Mouse (Mus musculus): ENCODE data around the gene Prss48.

DNA sequence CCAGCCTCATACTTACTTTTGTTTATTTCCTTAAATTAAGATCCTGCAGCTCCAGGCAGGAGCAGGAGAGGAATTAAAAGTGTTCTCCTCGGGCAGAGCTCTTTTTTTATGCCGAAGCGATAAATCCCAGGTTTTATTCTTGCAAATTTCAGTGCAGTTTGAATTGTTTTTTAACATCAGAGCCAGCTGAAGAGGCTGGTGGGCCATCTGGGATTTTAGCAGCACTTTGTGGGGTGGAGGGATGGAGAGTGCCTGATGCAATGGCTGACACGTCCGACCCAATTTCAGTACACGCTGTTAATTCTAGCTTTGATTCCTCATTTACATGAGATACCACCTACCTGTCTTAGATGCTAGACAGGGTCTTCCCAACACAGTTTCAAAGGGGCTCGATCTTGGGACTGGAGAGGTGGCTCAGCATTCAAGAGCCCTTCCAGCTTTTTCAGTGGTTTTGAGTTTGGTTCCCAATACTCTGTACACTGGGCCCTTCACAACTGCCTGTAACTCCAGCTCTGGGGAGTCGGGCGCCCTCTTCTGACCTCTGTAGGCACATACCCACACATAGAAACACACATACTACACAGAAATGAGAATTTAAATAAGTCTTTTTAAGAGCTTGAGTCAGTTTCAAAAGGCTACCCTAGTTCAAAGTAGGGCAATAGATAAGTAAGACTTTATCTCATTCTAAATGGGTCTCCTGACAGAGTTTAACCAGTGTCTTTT, 45.6 kb upstream of the Prss48 start:
- TF ChIP-seq CTCF (IDR thresholded peaks at IDR 0.05; ENCODE audit: control insufficient read depth, insufficient read depth, insufficient read length): no peak
- no peak for TF ChIP-seq USF1 (IDR thresholded peaks at IDR 0.05; ENCODE audit: low read depth)
- TF ChIP-seq MAX (IDR thresholded peaks at IDR 0.05): no peak
- TF ChIP-seq MYOD1 (IDR thresholded peaks at IDR 0.05; ENCODE audit: control insufficient read depth, insufficient read length, low read depth): no peak
- no peak for TF ChIP-seq CEBPB (IDR thresholded peaks at IDR 0.05; ENCODE audit: low read depth)
- no peak for TF ChIP-seq MYOG (IDR thresholded peaks at IDR 0.05; ENCODE audit: control insufficient read depth, extremely low read depth, insufficient read length)
- TF ChIP-seq FOSL1 (IDR thresholded peaks at IDR 0.05; ENCODE audit: insufficient read depth, low read length, poor library complexity, severe bottlenecking): no peak
